Mouse (Mus musculus): Measurements from ENCODE around the gene 4930469K13Rik. TPM values are rescaled to one million over a fixed set of nuclear protein-coding genes. Genes with fewer than 3 reads are reported as not detected.

Gene 4930469K13Rik
- polyA plus RNA-seq, 1 experiment from 2014 or later: not detected

- Histone ChIP-seq H3K27me3 (ENCODE audit: control insufficient read depth, insufficient read depth, low read length) (no peaks in the 10 kb centered on the region), H3K27ac (ENCODE audit: low read depth, low read length) (no peak overlapping the region), H3K9me3 (replicated peaks; ENCODE audit: control insufficient read depth, low read length) (no peaks in the 10 kb centered on the region), H3K4me2 (no peak overlapping the region), H3K4me1 (ENCODE audit: control insufficient read depth, insufficient read depth, low read length) (no peaks in the 10 kb centered on the region), H3K4me3 (ENCODE audit: low read depth, low read length) (no peak overlapping the region), H3K36me3 (ENCODE audit: control insufficient read depth, insufficient read depth, low read length) (no peaks in the 10 kb centered on the region), H3K9ac (ENCODE audit: low read depth, low read length) (no peak overlapping the region)
- 59% methylated on average over 1 of the region's 1 CpGs for WGBS (ENCODE audit: insufficient replicate concordance)
- no peak for ATAC-seq (replicated peaks; ENCODE audit: insufficient number of reproducible peaks, low FRiP score, low TSS enrichment)
Measured at GRCm38 (mm10) chr11:33943565-33943964, 154.8 kb downstream of the 4930469K13Rik start.

- no peaks in the 10 kb centered on the region for H3K4me1 ChIP-seq (ENCODE audit: control insufficient read depth, insufficient read depth, low read length)
- ATAC-seq (replicated peaks; ENCODE audit: insufficient number of reproducible peaks, low FRiP score, low TSS enrichment): no peak
- H3K36me3 ChIP-seq (ENCODE audit: control insufficient read depth, insufficient read depth, low read length): no peaks in the 10 kb centered on the region
- no peak overlapping the region for H3K4me3 ChIP-seq (ENCODE audit: low read depth, low read length)
- no peaks in the 10 kb centered on the region for H3K9me3 ChIP-seq (replicated peaks; ENCODE audit: control insufficient read depth, low read length)
- WGBS (ENCODE audit: insufficient replicate concordance): 64% methylated on average over 4 of the region's 4 CpGs
- no peak overlapping the region for H3K27ac ChIP-seq (ENCODE audit: low read depth, low read length)
- H3K27me3 ChIP-seq (ENCODE audit: control insufficient read depth, insufficient read depth, low read length): no peaks in the 10 kb centered on the region
- H3K9ac ChIP-seq (ENCODE audit: low read depth, low read length): no peak overlapping the region
- H3K4me2 ChIP-seq: no peak overlapping the region
Measured at GRCm38 (mm10) chr11:33939456-33940113, 158.8 kb downstream of the 4930469K13Rik start.

DNA sequence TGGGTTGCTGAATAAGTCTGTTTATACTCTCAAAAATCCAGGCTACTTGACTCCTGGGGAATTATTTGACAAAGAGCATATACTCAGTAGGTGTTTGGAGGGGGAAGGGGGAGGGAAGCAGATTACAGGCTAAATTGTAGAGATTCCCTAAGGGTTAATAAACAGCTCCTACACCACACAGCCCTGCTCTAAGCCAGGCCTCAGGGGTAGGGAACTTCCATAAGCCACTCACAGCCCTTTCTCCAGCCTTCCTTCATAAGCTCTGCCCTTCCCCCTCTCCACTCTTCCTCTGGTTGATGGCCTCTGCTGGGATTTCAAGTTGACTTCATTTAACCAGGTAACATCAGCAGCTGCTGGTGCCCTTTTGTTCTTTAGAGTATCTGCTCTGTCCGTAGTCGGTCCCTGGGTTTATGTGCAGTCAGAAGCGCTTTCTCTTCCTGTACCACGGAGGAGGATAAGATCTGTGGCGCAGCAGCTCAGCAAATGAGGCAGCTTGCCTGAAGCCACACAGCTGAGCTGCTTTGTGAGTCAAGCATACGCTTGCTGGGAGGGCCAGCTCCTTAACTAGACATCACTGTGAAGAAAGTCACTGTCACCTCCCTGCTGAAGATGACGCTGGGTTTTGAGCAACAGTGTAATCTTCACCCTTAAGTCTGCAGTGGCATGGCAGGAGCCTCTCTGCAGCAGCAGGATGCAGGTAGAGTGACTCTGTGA is 159.6 kb downstream of the 4930469K13Rik start:
- Histone ChIP-seq H3K9me3 (replicated peaks; ENCODE audit: control insufficient read depth, low read length) (no peaks in the 10 kb centered on the region), H3K9ac (ENCODE audit: low read depth, low read length) (no peak overlapping the region), H3K27ac (ENCODE audit: low read depth, low read length) (no peak overlapping the region), H3K27me3 (ENCODE audit: control insufficient read depth, insufficient read depth, low read length) (no peaks in the 10 kb centered on the region), H3K4me2 (no peak overlapping the region), H3K36me3 (ENCODE audit: control insufficient read depth, insufficient read depth, low read length) (no peaks in the 10 kb centered on the region), H3K4me1 (ENCODE audit: control insufficient read depth, insufficient read depth, low read length) (no peaks in the 10 kb centered on the region), H3K4me3 (ENCODE audit: low read depth, low read length) (no peak overlapping the region)
- ATAC-seq (replicated peaks; ENCODE audit: insufficient number of reproducible peaks, low FRiP score, low TSS enrichment): no peak
- 58% methylated on average over 7 of the region's 7 CpGs for WGBS (ENCODE audit: insufficient replicate concordance)

GRCm38 (mm10) chr11:33937641-33938040 is 160.7 kb downstream of the 4930469K13Rik start:
- Histone ChIP-seq H3K27me3 (ENCODE audit: control insufficient read depth, insufficient read depth, low read length) (no peaks in the 10 kb centered on the region), H3K9ac (ENCODE audit: low read depth, low read length) (no peak overlapping the region), H3K9me3 (replicated peaks; ENCODE audit: control insufficient read depth, low read length) (no peaks in the 10 kb centered on the region), H3K4me1 (ENCODE audit: control insufficient read depth, insufficient read depth, low read length) (no peaks in the 10 kb centered on the region), H3K36me3 (ENCODE audit: control insufficient read depth, insufficient read depth, low read length) (no peaks in the 10 kb centered on the region), H3K27ac (ENCODE audit: low read depth, low read length) (no peak overlapping the region), H3K4me2 (no peak overlapping the region), H3K4me3 (ENCODE audit: low read depth, low read length) (no peak overlapping the region)
- 78% methylated on average over 8 of the region's 8 CpGs for WGBS (ENCODE audit: insufficient replicate concordance)
- no peak for ATAC-seq (replicated peaks; ENCODE audit: insufficient number of reproducible peaks, low FRiP score, low TSS enrichment)

- WGBS (ENCODE audit: insufficient replicate concordance): 52% methylated on average over 9 of the region's 9 CpGs
- no peaks in the 10 kb centered on the region for H3K9me3 ChIP-seq (replicated peaks; ENCODE audit: control insufficient read depth, low read length)
- ATAC-seq (replicated peaks; ENCODE audit: insufficient number of reproducible peaks, low FRiP score, low TSS enrichment): no peak
Measured at GRCm38 (mm10) chr11:33934286-33934685, 164.1 kb downstream of the 4930469K13Rik start.

GRCm38 (mm10) chr11:33932386-33933111 is 165.8 kb downstream of the 4930469K13Rik start:
- no peak for ATAC-seq (replicated peaks; ENCODE audit: insufficient number of reproducible peaks, low FRiP score, low TSS enrichment)
- 63% methylated on average over 18 of the region's 18 CpGs for WGBS (ENCODE audit: insufficient replicate concordance)
- Histone ChIP-seq H3K27me3 (ENCODE audit: control insufficient read depth, insufficient read depth, low read length) (no peaks in the 10 kb centered on the region), H3K4me3 (ENCODE audit: low read depth, low read length) (no peak overlapping the region), H3K9me3 (replicated peaks; ENCODE audit: control insufficient read depth, low read length) (no peaks in the 10 kb centered on the region), H3K27ac (ENCODE audit: low read depth, low read length) (no peak overlapping the region), H3K4me1 (ENCODE audit: control insufficient read depth, insufficient read depth, low read length) (no peaks in the 10 kb centered on the region), H3K4me2 (no peak overlapping the region), H3K36me3 (ENCODE audit: control insufficient read depth, insufficient read depth, low read length) (no peaks in the 10 kb centered on the region), H3K9ac (ENCODE audit: low read depth, low read length) (no peak overlapping the region)

More at GRCm38 (mm10) chr11:33934286-33934685, 164.1 kb downstream of the 4930469K13Rik start:
- Histone ChIP-seq H3K4me1 (ENCODE audit: control insufficient read depth, insufficient read depth, low read length) (no peaks in the 10 kb centered on the region), H3K4me3 (ENCODE audit: low read depth, low read length) (no peak overlapping the region), H3K9ac (ENCODE audit: low read depth, low read length) (no peak overlapping the region), H3K36me3 (ENCODE audit: control insufficient read depth, insufficient read depth, low read length) (no peaks in the 10 kb centered on the region), H3K27ac (ENCODE audit: low read depth, low read length) (no peak overlapping the region), H3K27me3 (ENCODE audit: control insufficient read depth, insufficient read depth, low read length) (no peaks in the 10 kb centered on the region), H3K4me2 (no peak overlapping the region)

DNA sequence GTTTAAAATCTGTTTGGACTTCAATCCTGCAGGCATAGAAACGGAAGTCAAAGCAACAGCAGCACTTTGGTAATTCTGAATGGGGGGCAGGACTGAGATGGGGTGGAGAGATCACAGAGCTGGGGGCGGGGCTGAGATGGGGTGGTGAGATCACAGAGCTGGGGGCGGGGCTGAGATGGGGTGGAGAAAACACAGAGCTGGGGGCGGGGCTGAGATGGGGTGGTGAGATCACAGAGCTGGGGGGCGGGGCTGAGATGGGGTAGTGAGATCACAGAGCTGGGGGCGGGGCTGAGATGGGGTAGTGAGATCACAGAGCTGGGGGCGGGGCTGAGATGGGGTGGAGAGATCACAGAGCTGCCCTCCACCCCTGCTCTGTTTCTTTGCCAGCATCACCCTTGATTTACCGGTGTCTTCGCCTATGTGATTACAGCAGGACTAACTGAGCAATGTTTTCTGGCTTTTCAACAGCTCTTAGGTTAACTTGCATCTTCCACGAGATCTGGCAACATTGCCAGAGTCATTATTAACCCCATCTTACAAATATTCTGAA is 166.4 kb downstream of the 4930469K13Rik start:
- 11% methylated on average over 10 of the region's 10 CpGs for WGBS (ENCODE audit: insufficient replicate concordance)
- Histone ChIP-seq H3K36me3 (ENCODE audit: control insufficient read depth, insufficient read depth, low read length) (no peaks in the 10 kb centered on the region), H3K27me3 (ENCODE audit: control insufficient read depth, insufficient read depth, low read length) (no peaks in the 10 kb centered on the region), H3K4me1 (ENCODE audit: control insufficient read depth, insufficient read depth, low read length) (no peaks in the 10 kb centered on the region), H3K9me3 (replicated peaks; ENCODE audit: control insufficient read depth, low read length) (no peaks in the 10 kb centered on the region), H3K4me2 (no peak overlapping the region), H3K9ac (ENCODE audit: low read depth, low read length) (no peak overlapping the region), H3K27ac (ENCODE audit: low read depth, low read length) (no peak overlapping the region), H3K4me3 (ENCODE audit: low read depth, low read length) (no peak overlapping the region)
- no peak for ATAC-seq (replicated peaks; ENCODE audit: insufficient number of reproducible peaks, low FRiP score, low TSS enrichment)

- Histone ChIP-seq H3K4me3 (ENCODE audit: low read depth, low read length) (no peak overlapping the region), H3K9ac (ENCODE audit: low read depth, low read length) (no peak overlapping the region), H3K4me1 (ENCODE audit: control insufficient read depth, insufficient read depth, low read length) (no peaks in the 10 kb centered on the region), H3K4me2 (no peak overlapping the region), H3K27ac (ENCODE audit: low read depth, low read length) (no peak overlapping the region), H3K9me3 (replicated peaks; ENCODE audit: control insufficient read depth, low read length) (no peaks in the 10 kb centered on the region), H3K36me3 (ENCODE audit: control insufficient read depth, insufficient read depth, low read length) (no peaks in the 10 kb centered on the region), H3K27me3 (ENCODE audit: control insufficient read depth, insufficient read depth, low read length) (0 out of 2 replicates have a peak, but pooled peaks cover 2% of the 10 kb centered on the region)
- ATAC-seq (replicated peaks; ENCODE audit: insufficient number of reproducible peaks, low FRiP score, low TSS enrichment): no peak
- 67% methylated on average over 11 of the region's 11 CpGs for WGBS (ENCODE audit: insufficient replicate concordance)
Measured at GRCm38 (mm10) chr11:33929412-33929811, 168.9 kb downstream of the 4930469K13Rik start.
